Mouse (Mus musculus) thymus, adult 2 months (tissue): ENCODE measurements around the gene Ptch1.

Experiments
- CTCF ChIP-seq: fragments of 200-500 bp; IDR thresholded peaks from 2 replicates; pipeline ENCODE4 v1.5.1; 2012; ENCODE audit warnings: mild to moderate bottlenecking, control low read depth, low read length, moderate library complexity, borderline replicate concordance; ENCODE audit not compliant: control insufficient read depth, poor library complexity, insufficient read depth; ENCODE audit errors: extremely low read depth
- POLR2A ChIP-seq: fragments of 200-500 bp; IDR thresholded peaks from 2 replicates; pipeline ENCODE4 v1.6.1; 2012; ENCODE audit warnings: mild to moderate bottlenecking, low read length, control low read depth, moderate library complexity; ENCODE audit not compliant: control insufficient read depth, poor library complexity, insufficient read depth; ENCODE audit errors: extremely low read depth

GRCm38 (mm10) chr13:63564626-63565319, 8.6 kb downstream of the Ptch1 start:
- TF ChIP-seq POLR2A (no peak), CTCF (no peak)
